Mouse (Mus musculus) brain, adult 2 months (tissue): Measurements from ENCODE around the gene Ugt1a5.
A peak's percentile ranks its signal among the peaks of the same experiment; 100 is the strongest.

Experiments used
- DNase-seq: peaks from one replicate; pipeline ENCODE4 v3.0.0; 2011; ENCODE audit warnings: low read depth, low spot score

Gene Ugt1a5

GRCm38 (mm10) chr1:88240072-88240471, 74.3 kb downstream of the Ugt1a5 start:
- no peak for DNase-seq

GRCm38 (mm10) chr1:88240579-88240978, 74.8 kb downstream of the Ugt1a5 start:
- no peak for DNase-seq

GRCm38 (mm10) chr1:88243861-88244260, 78.0 kb downstream of the Ugt1a5 start:
- DNase-seq, result no peak

- no peak for DNase-seq
Measured at GRCm38 (mm10) chr1:88245881-88246280, 80.1 kb downstream of the Ugt1a5 start.

GRCm38 (mm10) chr1:88246386-88246785, 80.6 kb downstream of the Ugt1a5 start:
- no peak for DNase-seq

- DNase-seq, result no peak
Measured at GRCm38 (mm10) chr1:88247660-88248059, 81.8 kb downstream of the Ugt1a5 start.

GRCm38 (mm10) chr1:88248658-88249057, 82.8 kb downstream of the Ugt1a5 start:
- no peak for DNase-seq

GRCm38 (mm10) chr1:88249596-88249995, 83.8 kb downstream of the Ugt1a5 start:
- DNase-seq, result no peak

GRCm38 (mm10) chr1:88250023-88250422, 84.2 kb downstream of the Ugt1a5 start:
- DNase-seq, result no peak

GRCm38 (mm10) chr1:88253106-88253505, 87.3 kb downstream of the Ugt1a5 start:
- no peak for DNase-seq

- DNase-seq, result no peak
Measured at GRCm38 (mm10) chr1:88253540-88253939, 87.7 kb downstream of the Ugt1a5 start.

- no peak for DNase-seq
Measured at GRCm38 (mm10) chr1:88254793-88255465, 89.1 kb downstream of the Ugt1a5 start.

GRCm38 (mm10) chr1:88255466-88255857, 89.7 kb downstream of the Ugt1a5 start:
- DNase-seq, result no peak

- no peak for DNase-seq
Measured at GRCm38 (mm10) chr1:88255989-88256754, 90.4 kb downstream of the Ugt1a5 start.

- DNase-seq, result no peak
Measured at GRCm38 (mm10) chr1:88256886-88257663, 91.3 kb downstream of the Ugt1a5 start.

- no peak for DNase-seq
Measured at GRCm38 (mm10) chr1:88257681-88258080, 91.9 kb downstream of the Ugt1a5 start.

GRCm38 (mm10) chr1:88258361-88258760, 92.5 kb downstream of the Ugt1a5 start:
- no peak for DNase-seq

- DNase-seq, result peak; percentile 53
Measured at GRCm38 (mm10) chr1:88258881-88259642, 93.2 kb downstream of the Ugt1a5 start.

GRCm38 (mm10) chr1:88259643-88260024, 93.8 kb downstream of the Ugt1a5 start:
- DNase-seq, result no peak

- DNase-seq, result no peak
Measured at GRCm38 (mm10) chr1:88260114-88260513, 94.3 kb downstream of the Ugt1a5 start.

- DNase-seq, result no peak
Measured at GRCm38 (mm10) chr1:88260604-88261377, 95.0 kb downstream of the Ugt1a5 start.
